Mouse (Mus musculus): Measurements from ENCODE around the gene Mcm5.

- TF ChIP-seq CTCF (IDR thresholded peaks at IDR 0.05; ENCODE audit: extremely low read depth, insufficient read length, insufficient replicate concordance, low read depth, low read length) (no peak), POLR2A (IDR thresholded peaks at IDR 0.05; ENCODE audit: low read depth, low read length) (no peak)
Observed at GRCm38 (mm10) chr8:75155740-75156322, 46.5 kb downstream of the Mcm5 start.
